Mouse (Mus musculus) bone marrow, adult 2 months (tissue): ENCODE data around the gene Ankfy1. TPM values are rescaled to one million over a fixed set of nuclear protein-coding genes. Genes with fewer than 3 reads are reported as not detected.
A peak's percentile ranks its signal among the peaks of the same experiment; 100 is the strongest.

Experiments
- H3K27ac ChIP-seq: fragments of 200-500 bp; 2 replicates; pipeline ENCODE4 v1.5.1; 2012; ENCODE audit warnings: low read depth, mild to moderate bottlenecking, control low read depth, inconsistent platforms, low read length; ENCODE audit not compliant: control insufficient read depth, poor library complexity, insufficient read depth
- H3K4me1 ChIP-seq: fragments of 200-500 bp; 2 replicates; pipeline ENCODE4 v1.6.1; 2011; ENCODE audit warnings: low read length; ENCODE audit not compliant: control insufficient read depth, insufficient read depth
- H3K4me3 ChIP-seq: fragments of 200-500 bp; replicated peaks from 2 replicates; pipeline ENCODE3; 2011; ENCODE audit warnings: mild to moderate bottlenecking, low read depth, low read length, control low read depth; ENCODE audit not compliant: control insufficient read depth
- CTCF ChIP-seq: fragments of 200-500 bp; IDR thresholded peaks from 2 replicates; pipeline ENCODE4 v1.5.1; 2011; ENCODE audit warnings: low read length, control low read depth; ENCODE audit not compliant: control insufficient read depth, insufficient read depth
- POLR2A ChIP-seq: fragments of 200-500 bp; IDR thresholded peaks from 2 replicates; pipeline ENCODE4 v1.6.1; 2011; ENCODE audit warnings: low read depth, mild to moderate bottlenecking, control low read depth, low read length, borderline replicate concordance; ENCODE audit not compliant: control insufficient read depth
- WGBS: fragments of 180-500 bp; shearing (Covaris S2); methylation state at CpG from one replicate; pipeline ENCODE4 v1.1.7; 2018; 5-methylcytosine and 5-hydroxymethylcytosine counted together
- polyA plus RNA-seq: library from polyadenylated mRNA; stranded (reverse); fragments of >200 nt; gene quantifications from 2 replicates; pipeline ENCODE4 v1.2.4, GENCODE M21; 2011; ENCODE audit warnings: low replicate concordance; ENCODE audit not compliant: missing spikeins, insufficient read depth, insufficient read length

The Ankfy1 gene
- polyA plus RNA-seq, 1 experiment: 30.3 TPM

GRCm38 (mm10) chr11:72782503-72782902, 92.7 kb downstream of the Ankfy1 start:
- no peak for TF ChIP-seq POLR2A
- no peak for TF ChIP-seq CTCF
- whole genome bisulfite sequencing: 70% methylated on average over 3 of the region's 3 CpGs
- H3K4me1 ChIP-seq: no peaks in the 10 kb centered on the region
- no peak overlapping the region for H3K4me3 ChIP-seq
- no peak overlapping the region for H3K27ac ChIP-seq

GRCm38 (mm10) chr11:72792033-72792432, 102.2 kb downstream of the Ankfy1 start:
- Histone ChIP-seq H3K4me3 (no peak overlapping the region), H3K4me1 (no peaks in the 10 kb centered on the region; the same call in 1 of the 2 replicates), H3K27ac (no peak overlapping the region)
- TF ChIP-seq CTCF: no peak
- no peak for TF ChIP-seq POLR2A

- 5% methylated on average over 14 of the region's 14 CpGs for WGBS
- TF ChIP-seq POLR2A (no peak), CTCF (no peak)
- no peaks in the 10 kb centered on the region; the same call in 1 of the 2 replicates for H3K4me1 ChIP-seq
- peak overlapping the region; percentile 91 for H3K27ac ChIP-seq
- H3K4me3 ChIP-seq: peak overlapping the region; percentile 94
These were observed 105.3 kb downstream of the Ankfy1 start for GRCm38 (mm10) chr11:72795149-72795454.

- WGBS: under 1% methylated on average over 69 of the region's 69 CpGs
- TF ChIP-seq POLR2A (peak; percentile 79; the same call in 1 of the 2 replicates), CTCF (no peak)
- Histone ChIP-seq H3K4me1 (no peaks in the 10 kb centered on the region; the same call in 1 of the 2 replicates), H3K4me3 (peak within 1 kb of the TSS; percentile 94), H3K27ac (peak within 1 kb of the TSS; percentile 91)
These were observed 105.9 kb downstream of the Ankfy1 start, which contains the start of the genes Cyb5d2 and Zzef1 for GRCm38 (mm10) chr11:72795455-72796295. Gene Cyb5d2 (minus strand): TSS chr11:72796142. Gene Zzef1 (plus strand): TSS chr11:72796226.

- H3K4me3 ChIP-seq: peak overlapping the region; percentile 94
- H3K4me1 ChIP-seq: no peaks in the 10 kb centered on the region; the same call in 1 of the 2 replicates
- TF ChIP-seq POLR2A (no peak), CTCF (no peak)
- under 1% methylated on average over 42 of the region's 42 CpGs for WGBS
- peak overlapping the region; percentile 91 for H3K27ac ChIP-seq
These were observed 106.5 kb downstream of the Ankfy1 start for GRCm38 (mm10) chr11:72796296-72796687.

GRCm38 (mm10) chr11:72796773-72797338, 107.0 kb downstream of the Ankfy1 start:
- 11% methylated on average over 10 of the region's 10 CpGs for WGBS
- Histone ChIP-seq H3K4me1 (no peaks in the 10 kb centered on the region; the same call in 1 of the 2 replicates), H3K27ac (peak overlapping the region; percentile 91), H3K4me3 (peak overlapping the region; percentile 94)
- TF ChIP-seq POLR2A (no peak), CTCF (no peak)

- TF ChIP-seq CTCF: no peak
- H3K4me1 ChIP-seq: no peaks in the 10 kb centered on the region; the same call in 1 of the 2 replicates
- H3K27ac ChIP-seq: no peak overlapping the region
- H3K4me3 ChIP-seq: no peak overlapping the region
These were observed 108.3 kb downstream of the Ankfy1 start for GRCm38 (mm10) chr11:72798112-72798511.

- no peak overlapping the region for H3K27ac ChIP-seq
- no peak overlapping the region for H3K4me3 ChIP-seq
- TF ChIP-seq POLR2A (no peak), CTCF (no peak)
- no peaks in the 10 kb centered on the region; the same call in 1 of the 2 replicates for H3K4me1 ChIP-seq
These were observed 111.4 kb downstream of the Ankfy1 start for GRCm38 (mm10) chr11:72801182-72801581.
